Mouse (Mus musculus) limb, embryonic 11.5 days (tissue): Measurements from ENCODE around the gene Glg1. TPM values are rescaled to one million over a fixed set of nuclear protein-coding genes. Genes with fewer than 3 reads are reported as not detected.
"Not testable (repeated sequence)": the region's sequence is repeated elsewhere in the genome, so short reads cannot be mapped to it uniquely, and the experiment has no call there.

Experiments
- ATAC-seq: fragments of 200-750 bp; cut with Nextera tagmentation; 2 replicates; pipeline ENCODE4 v1.8.0; 2017; ENCODE audit warnings: low read depth; ENCODE audit not compliant: insufficient number of reproducible peaks, low FRiP score, low TSS enrichment
- DNase-seq: peaks from one replicate; pipeline ENCODE4 v3.0.0-alpha.2; 2015; ENCODE audit warnings: low spot score
- H3K27ac ChIP-seq: fragments of 300-500 bp; sonication (generic); replicated peaks from 2 replicates; pipeline ENCODE4 v1.5.1; 2014; ENCODE audit warnings: low read depth, mild to moderate bottlenecking, low read length
- H3K27me3 ChIP-seq: fragments of 300-500 bp; sonication (generic); 2 replicates; pipeline ENCODE4 v1.6.1; 2014; ENCODE audit warnings: mild to moderate bottlenecking, low read length, mixed read lengths; ENCODE audit not compliant: control insufficient read depth, insufficient read depth
- H3K36me3 ChIP-seq: fragments of 300-500 bp; sonication (generic); 2 replicates; pipeline ENCODE4 v1.6.1; 2014; ENCODE audit warnings: mild to moderate bottlenecking, low read length, moderate library complexity, mixed read lengths; ENCODE audit not compliant: control insufficient read depth, insufficient read depth
- H3K4me1 ChIP-seq: fragments of 300-500 bp; sonication (generic); 2 replicates; pipeline ENCODE4 v1.6.1; 2014; ENCODE audit warnings: low read length, mixed read lengths; ENCODE audit not compliant: control insufficient read depth, insufficient read depth
- H3K4me2 ChIP-seq: fragments of 300-500 bp; sonication (generic); 2 replicates; pipeline ENCODE4 v1.6.1; 2014; ENCODE audit warnings: low read depth, mild to moderate bottlenecking, moderate library complexity; ENCODE audit not compliant: severe bottlenecking
- H3K4me3 ChIP-seq: fragments of 300-500 bp; sonication (generic); 2 replicates; pipeline ENCODE4 v1.5.1; 2014; ENCODE audit warnings: low read depth, low read length
- H3K9ac ChIP-seq: fragments of 300-500 bp; sonication (generic); 2 replicates; pipeline ENCODE4 v1.6.1; 2014; ENCODE audit warnings: mild to moderate bottlenecking, low read length
- H3K9me3 ChIP-seq: fragments of 300-500 bp; sonication (generic); 2 replicates; pipeline ENCODE4 v1.6.1; 2016; ENCODE audit warnings: low read length; ENCODE audit not compliant: control insufficient read depth
- WGBS: fragments of 180-500 bp; shearing (Covaris S2); extraction: QIAGEN DNeasy Blood & Tissue Kit; methylation state at CpG from one replicate; pipeline ENCODE4 v1.1.7; 2014; 5-methylcytosine and 5-hydroxymethylcytosine counted together
- polyA plus RNA-seq: library from polyadenylated mRNA; unstranded; fragments of >200 nt; fragmentation: Nextera tagmentation; extraction: Ambion mirVana; gene quantifications from 2 replicates; pipeline ENCODE4 v1.2.1, GENCODE M21; 2014

The Glg1 gene
- polyA plus RNA-seq, 1 experiment from 2014 or later: 77.4 TPM

DNA sequence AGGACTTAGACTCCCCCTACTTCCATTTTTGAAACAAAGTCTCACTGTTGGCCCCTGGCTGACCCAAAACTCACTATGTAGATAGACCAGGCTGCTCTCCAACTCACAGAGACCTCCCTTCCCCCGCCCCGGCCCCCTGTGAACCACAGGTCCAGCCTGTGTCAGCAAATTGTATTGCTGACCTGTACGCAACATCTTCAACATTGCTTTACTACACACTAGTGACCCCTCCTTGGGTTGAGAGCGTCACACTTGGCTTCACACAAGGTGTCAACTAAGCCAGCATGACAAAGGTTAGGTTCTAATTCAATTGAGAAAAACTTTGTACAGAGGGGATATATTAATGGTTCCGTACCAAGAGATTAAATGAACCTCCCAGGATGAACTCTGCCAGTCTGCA is 1.2 kb upstream of the Glg1 start:
- Histone ChIP-seq H3K27ac (no peak overlapping the region), H3K27me3 (no peaks in the 10 kb centered on the region), H3K9ac (no peak overlapping the region), H3K4me3 (no peak overlapping the region), H3K4me2 (no peak overlapping the region), H3K9me3 (no peaks in the 10 kb centered on the region), H3K4me1 (no peaks in the 10 kb centered on the region), H3K36me3 (no peaks in the 10 kb centered on the region)
- DNase-seq: no peak
- ATAC-seq: no peak
- WGBS: 91% methylated on average over 5 of the region's 5 CpGs

- Histone ChIP-seq H3K9me3 (no peaks in the 10 kb centered on the region), H3K36me3 (no peaks in the 10 kb centered on the region), H3K4me3 (peak overlapping the region; percentile 90), H3K27me3 (no peaks in the 10 kb centered on the region), H3K4me2 (peak overlapping the region; percentile 26), H3K4me1 (no peaks in the 10 kb centered on the region), H3K9ac (peak overlapping the region; percentile 97), H3K27ac (peak overlapping the region; percentile 97; the same call in 1 of the 2 replicates)
- 14% methylated on average over 13 of the region's 13 CpGs for WGBS
- DNase-seq: no peak
- no peak for ATAC-seq
Observed at GRCm38 (mm10) chr8:111259408-111259741, 359 bp upstream of the Glg1 start.

DNA sequence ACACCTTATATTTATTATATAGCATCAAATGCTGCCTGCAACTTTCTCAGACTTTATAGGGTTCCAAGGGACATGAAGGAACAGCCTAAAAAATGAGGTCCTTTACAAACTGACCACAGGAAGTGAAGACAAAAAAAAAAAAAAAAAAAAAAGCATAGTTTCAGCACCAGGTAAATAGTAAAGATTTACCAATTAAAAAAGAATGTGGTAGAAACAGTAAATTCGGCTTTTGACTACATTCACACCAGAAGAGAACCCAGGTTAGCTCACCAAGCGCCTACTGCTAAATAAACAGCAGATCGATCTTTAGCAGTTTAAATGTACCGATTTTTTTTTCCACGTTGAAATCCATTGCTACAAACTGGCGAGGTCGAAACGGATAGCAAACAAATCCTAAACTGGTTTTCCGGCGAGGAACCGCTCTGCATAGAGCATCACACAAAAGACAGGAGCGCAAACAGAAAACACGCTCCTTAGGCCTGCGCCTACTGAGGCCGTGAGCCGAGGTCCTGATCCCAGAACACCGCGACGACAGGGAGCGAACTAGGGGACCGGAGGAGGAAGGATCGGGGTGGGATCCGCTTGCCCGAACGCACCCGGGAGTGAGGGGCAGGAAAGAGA is 896 bp downstream of the Glg1 start:
- ATAC-seq (peak; percentile 44), DNase-seq (no peak)
- under 1% methylated on average over 26 of the region's 26 CpGs for WGBS

GRCm38 (mm10) chr8:111252487-111253112 is 6.4 kb downstream of the Glg1 start:
- Histone ChIP-seq H3K36me3 (no peaks in the 10 kb centered on the region), H3K27ac (no peak overlapping the region), H3K27me3 (no peaks in the 10 kb centered on the region), H3K9me3 (no peaks in the 10 kb centered on the region), H3K4me2 (no peak overlapping the region), H3K4me1 (0 out of 2 replicates have a peak, but pooled peaks cover 2% of the 10 kb centered on the region), H3K9ac (no peak overlapping the region), H3K4me3 (no peak overlapping the region)
- DNase-seq: no peak
- ATAC-seq: no peak
- 88% methylated on average over 4 of the region's 4 CpGs for WGBS

More for the DNA sequence above, 896 bp downstream of the Glg1 start:
- no peaks in the 10 kb centered on the region for H3K4me1 ChIP-seq
- peak overlapping the region; percentile 26 for H3K4me2 ChIP-seq
- H3K9me3 ChIP-seq: no peaks in the 10 kb centered on the region
- peak overlapping the region; percentile 90 for H3K4me3 ChIP-seq
- peak overlapping the region; percentile 97 for H3K27ac ChIP-seq
- H3K27me3 ChIP-seq: no peaks in the 10 kb centered on the region
- H3K9ac ChIP-seq: peak overlapping the region; percentile 97
- H3K36me3 ChIP-seq: no peaks in the 10 kb centered on the region

DNA sequence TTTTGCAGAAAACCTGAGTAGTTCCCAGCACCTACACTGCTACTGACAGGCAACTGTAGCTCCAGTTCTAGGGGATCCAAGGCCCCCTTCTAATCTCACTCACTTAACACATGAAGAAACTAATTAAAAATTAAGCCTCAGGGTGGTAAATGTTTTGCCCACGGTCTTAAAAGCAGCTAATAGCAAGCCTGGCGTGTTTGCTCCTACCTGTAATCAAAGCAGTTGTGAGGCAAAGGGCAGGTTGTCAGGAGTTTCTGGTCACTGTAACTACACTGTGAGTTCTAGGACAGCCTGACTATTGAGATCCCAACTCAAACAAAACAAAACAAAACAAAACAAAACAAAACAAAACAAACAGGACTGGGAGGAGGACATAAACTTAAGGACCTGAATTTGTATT is 8.9 kb downstream of the Glg1 start:
- H3K4me2 ChIP-seq: no peak overlapping the region
- no peak overlapping the region for H3K4me3 ChIP-seq
- 47% methylated on average over 2 of the region's 2 CpGs for WGBS
- H3K27ac ChIP-seq: no peak overlapping the region
- H3K9ac ChIP-seq: no peak overlapping the region
- no peaks in the 10 kb centered on the region for H3K27me3 ChIP-seq
- H3K36me3 ChIP-seq: no peaks in the 10 kb centered on the region
- DNase-seq: no peak
- H3K9me3 ChIP-seq: no peaks in the 10 kb centered on the region
- H3K4me1 ChIP-seq: 0 out of 2 replicates have a peak, but pooled peaks cover 2% of the 10 kb centered on the region
- ATAC-seq: no peak

GRCm38 (mm10) chr8:111248136-111248535 is 10.9 kb downstream of the Glg1 start:
- H3K4me3 ChIP-seq: no peak overlapping the region
- H3K4me1 ChIP-seq: 0 out of 2 replicates have a peak, but pooled peaks cover 2% of the 10 kb centered on the region
- no peaks in the 10 kb centered on the region for H3K27me3 ChIP-seq
- ATAC-seq (no peak), DNase-seq (no peak)
- H3K4me2 ChIP-seq: no peak overlapping the region
- no peaks in the 10 kb centered on the region for H3K9me3 ChIP-seq
- no peaks in the 10 kb centered on the region for H3K36me3 ChIP-seq
- no peak overlapping the region for H3K27ac ChIP-seq
- no peak overlapping the region for H3K9ac ChIP-seq

DNA sequence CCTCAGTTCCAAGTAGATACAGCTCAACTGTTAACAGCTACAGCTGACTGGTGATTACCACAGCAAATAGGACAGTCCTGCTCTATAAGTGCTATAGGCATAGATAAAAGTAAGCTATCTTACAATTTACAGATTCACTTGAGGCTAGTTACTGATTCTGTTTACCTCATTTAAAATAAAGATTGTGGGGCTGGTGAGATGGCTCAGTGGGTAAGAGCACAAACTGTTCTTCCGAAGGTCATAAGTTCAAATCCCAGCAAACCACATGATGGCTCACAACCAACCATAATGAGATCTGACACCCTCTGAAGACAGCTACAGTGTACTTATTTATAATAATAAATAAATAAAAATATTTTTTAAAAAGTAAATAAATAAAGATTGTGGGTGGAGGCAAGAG is 12.2 kb downstream of the Glg1 start:
- H3K9ac ChIP-seq, H3K4me1 ChIP-seq, ATAC-seq, H3K4me2 ChIP-seq, DNase-seq, H3K36me3 ChIP-seq, H3K9me3 ChIP-seq, H3K27ac ChIP-seq, H3K27me3 ChIP-seq, H3K4me3 ChIP-seq: not testable (repeated sequence)
- 91% methylated on average over 1 of the region's 1 CpGs for WGBS

- Histone ChIP-seq H3K27ac (no peak overlapping the region), H3K27me3 (no peaks in the 10 kb centered on the region), H3K9me3 (no peaks in the 10 kb centered on the region), H3K36me3 (no peaks in the 10 kb centered on the region), H3K4me2 (no peak overlapping the region), H3K4me3 (no peak overlapping the region), H3K4me1 (0 out of 2 replicates have a peak, but pooled peaks cover 2% of the 10 kb centered on the region), H3K9ac (no peak overlapping the region)
- ATAC-seq: no peak
- WGBS: 95% methylated on average over 4 of the region's 4 CpGs
- no peak for DNase-seq
Observed at GRCm38 (mm10) chr8:111246287-111246830, 12.7 kb downstream of the Glg1 start.
